Mouse (Mus musculus) heart, adult 9 months (tissue): ENCODE results near the gene Ran.

Source experiments
- DNase-seq, 2 experiments: peaks; one replicate each; pipeline ENCODE4 v3.0.0; 2022; ENCODE audit warnings: low spot score in 2 of 2

Gene Ran

DNA sequence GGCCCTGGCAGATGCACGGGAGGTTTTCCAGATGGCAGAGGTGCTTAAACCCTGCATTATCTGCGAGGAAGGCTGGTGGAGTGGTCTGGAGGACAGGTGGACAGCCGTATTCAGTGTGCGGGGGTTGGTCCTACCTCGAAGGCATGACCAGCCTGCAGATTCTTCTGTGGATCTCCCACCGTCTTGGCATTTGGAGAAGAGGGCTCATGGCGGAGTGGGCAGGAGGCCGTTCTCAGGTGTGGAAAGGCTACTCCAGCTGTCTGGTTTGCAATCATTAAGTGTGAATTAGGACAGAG is 43.9 kb downstream of the Ran start:
- peak in 1 of 2 experiments; percentile 22 for DNase-seq

DNA sequence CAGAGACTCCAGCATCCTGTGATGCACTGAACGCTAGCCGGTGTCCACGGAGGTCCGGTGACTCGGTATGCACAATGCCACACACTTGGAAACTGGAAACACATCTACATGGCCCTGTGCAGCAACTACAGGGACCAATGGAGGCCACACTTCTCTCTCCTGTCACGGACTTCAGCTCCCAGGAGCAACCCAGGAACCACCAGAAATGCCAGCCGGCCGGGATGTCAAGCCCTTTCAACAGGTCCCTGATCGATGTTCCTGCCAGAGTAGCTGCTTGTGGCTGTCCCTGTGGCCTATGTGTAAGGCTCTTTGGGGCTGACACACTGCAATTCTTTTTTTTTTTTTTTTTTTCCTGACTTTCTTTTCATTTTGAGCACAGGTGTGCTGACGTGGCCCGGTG is 44.3 kb downstream of the Ran start:
- no peak for DNase-seq

DNA sequence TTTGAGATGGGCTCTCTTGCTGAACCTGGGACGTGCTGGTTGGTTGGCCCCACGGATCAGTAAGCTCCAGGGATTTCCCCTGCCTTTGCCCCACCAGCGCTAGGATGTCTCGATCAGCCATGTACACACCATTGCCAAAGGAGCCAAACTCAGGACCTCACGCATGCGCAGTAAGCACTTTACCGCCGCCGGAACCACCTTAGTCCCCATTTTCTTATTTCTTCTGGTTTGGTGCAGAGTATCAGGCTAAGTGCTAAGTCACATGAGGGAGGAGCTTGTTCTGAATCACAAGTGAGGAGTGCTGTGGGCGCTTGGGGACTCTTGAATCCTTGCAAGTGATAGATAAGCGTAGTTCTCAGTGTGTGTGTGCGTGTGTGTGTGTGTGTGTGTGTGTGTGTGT is 45.4 kb downstream of the Ran start:
- peak in 1 of 2 experiments; percentile 8 for DNase-seq

DNA sequence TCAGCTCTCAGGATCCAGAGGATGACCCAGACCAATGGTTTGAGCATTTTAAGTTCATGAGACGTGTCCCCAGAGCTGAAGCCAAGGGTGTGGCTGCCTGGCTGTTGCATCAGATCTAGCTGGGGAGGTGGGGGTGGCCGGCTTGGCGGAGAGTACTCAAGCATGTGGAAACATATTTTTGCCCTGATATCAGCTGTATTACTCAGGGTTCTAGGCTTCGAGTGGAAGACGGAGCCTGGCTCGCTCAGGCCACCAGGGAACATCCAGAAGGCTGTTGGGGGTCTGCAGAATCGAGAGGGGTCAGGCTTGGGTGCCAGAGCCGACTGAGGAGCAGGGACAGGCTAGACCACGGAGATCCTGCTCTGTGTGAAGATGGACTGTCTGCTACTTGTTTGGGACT is 46.1 kb downstream of the Ran start:
- DNase-seq = peak; percentile 75 to 85

DNA sequence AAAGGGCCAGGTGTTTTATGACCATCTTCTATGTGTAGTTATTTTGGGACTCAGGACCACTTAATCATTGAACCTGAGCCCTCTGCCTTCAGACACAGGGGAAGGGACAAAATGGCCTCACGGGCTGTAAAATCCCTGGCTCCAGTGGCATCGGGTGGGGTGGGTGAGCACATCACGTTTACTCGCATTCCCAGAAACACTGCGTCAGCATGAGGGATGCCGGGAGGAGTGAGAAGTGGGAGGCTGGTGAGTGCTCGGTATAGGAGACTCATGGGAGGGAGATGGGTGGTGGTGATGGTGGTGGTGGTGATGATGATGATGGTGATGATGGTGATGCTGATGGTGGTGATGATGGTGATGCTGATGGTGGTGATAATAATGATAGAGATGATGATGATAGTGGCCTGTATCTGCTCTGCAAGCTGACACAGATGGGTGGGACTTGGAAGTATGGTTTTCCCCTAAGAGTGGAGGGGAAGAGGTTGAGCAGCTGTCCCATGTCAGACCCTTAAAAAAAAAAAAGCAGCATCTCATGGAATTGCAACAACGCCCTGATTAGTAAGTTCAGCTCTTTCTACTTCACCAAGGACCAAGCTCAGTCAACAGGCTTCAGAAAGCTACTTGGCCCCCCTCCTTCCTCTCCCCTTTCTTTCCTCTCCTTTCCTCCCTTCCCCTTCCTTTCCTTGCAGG is 46.8 kb downstream of the Ran start:
- DNase-seq = peak; percentile 50 to 70

DNA sequence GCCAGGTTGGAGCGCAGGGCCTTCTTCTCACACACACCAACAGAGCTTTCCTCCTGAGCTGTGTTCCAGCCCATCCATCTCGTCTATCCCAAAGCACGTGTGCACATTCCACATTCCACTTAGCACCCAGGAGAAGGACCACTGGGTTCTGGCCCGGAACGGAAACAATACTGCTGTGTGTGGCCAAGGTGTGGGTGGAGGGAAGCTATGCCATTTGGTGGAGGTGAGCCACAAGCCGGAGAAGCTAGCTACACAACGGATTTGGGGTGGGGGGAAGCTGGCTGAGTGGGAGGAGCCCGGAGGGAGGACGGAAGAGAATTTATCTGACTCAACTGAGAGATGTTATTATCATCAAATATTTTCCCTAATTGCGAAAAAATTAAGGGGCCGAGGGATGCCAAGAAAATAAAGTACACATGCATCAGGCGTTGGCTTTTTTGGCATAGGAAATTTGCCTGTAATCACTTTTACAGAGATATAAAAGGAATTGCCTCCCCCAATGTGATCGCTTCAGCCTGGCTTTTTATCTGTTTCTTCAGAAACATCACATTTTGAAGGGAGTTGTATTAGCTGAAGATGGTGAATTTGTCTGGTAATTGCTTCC is 47.5 kb downstream of the Ran start:
- DNase-seq = peak; percentile 15 to 47

DNA sequence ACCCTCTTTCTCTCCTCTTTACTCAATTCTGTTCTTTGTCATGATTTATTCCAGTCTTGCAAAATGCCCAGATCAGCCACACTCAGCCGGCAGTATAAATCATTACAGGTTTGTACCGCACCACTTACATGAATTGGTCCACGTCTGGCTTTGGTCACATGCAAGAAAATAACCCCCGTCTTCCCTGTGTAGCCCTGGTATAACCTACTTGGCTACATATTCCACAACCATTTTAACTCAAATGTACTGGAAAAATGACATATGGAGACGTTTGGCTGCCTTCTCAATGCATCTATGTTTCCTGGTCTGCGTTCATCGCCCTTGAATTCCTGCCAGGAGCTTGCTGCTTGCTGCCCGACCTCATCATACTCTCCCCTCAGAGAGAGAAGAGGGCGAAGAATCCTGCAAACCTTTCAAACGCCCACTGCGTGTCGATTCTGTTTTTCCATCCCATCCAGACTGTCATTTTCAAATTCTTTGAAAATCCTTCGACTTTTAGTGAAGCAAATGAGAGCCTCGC is 52.0 kb downstream of the Ran start:
- DNase-seq = no peak

DNA sequence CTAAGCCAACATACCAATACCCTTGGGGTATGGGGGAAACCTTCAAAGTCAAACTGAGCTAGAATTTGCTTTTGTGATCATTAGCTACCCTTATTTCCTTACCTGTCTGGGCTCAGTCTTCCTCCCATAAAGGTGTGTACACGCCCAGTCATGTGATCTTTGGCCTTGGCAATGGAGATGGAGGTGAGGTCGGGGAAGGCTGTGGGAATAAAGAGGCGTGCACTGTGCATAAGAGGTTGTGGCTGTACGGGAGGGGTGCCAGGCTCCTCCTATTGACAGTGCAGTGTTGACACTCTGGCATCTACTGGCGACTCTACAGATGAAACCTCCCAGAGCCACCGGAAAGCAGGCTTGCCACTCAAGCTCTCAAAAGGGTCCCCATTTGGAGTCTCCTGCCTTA is 53.5 kb downstream of the Ran start:
- DNase-seq = no peak
